Mouse (Mus musculus) MEL (cell line): ENCODE data around the gene Eif3b.

Experiments used
- BHLHE40 ChIP-seq: IDR thresholded peaks from 2 replicates; pipeline ENCODE4 v1.6.1; 2012; ENCODE audit warnings: low read depth, mild to moderate bottlenecking, inconsistent platforms, low read length, improper control_type of control experiment, borderline replicate concordance
- E2F4 ChIP-seq: IDR thresholded peaks from 2 replicates; pipeline ENCODE4 v1.6.1; 2011; ENCODE audit warnings: low read depth, low read length, improper control_type of control experiment, borderline replicate concordance
- MAFK ChIP-seq: IDR thresholded peaks from 2 replicates; pipeline ENCODE4 v1.6.1; 2011; ENCODE audit warnings: low read depth, mild to moderate bottlenecking, low read length, improper control_type of control experiment, borderline replicate concordance
- ZKSCAN1 ChIP-seq: IDR thresholded peaks from 2 replicates; pipeline ENCODE4 v1.6.1; 2012; ENCODE audit warnings: low read depth, mild to moderate bottlenecking, inconsistent platforms, low read length, improper control_type of control experiment, moderate library complexity

DNA sequence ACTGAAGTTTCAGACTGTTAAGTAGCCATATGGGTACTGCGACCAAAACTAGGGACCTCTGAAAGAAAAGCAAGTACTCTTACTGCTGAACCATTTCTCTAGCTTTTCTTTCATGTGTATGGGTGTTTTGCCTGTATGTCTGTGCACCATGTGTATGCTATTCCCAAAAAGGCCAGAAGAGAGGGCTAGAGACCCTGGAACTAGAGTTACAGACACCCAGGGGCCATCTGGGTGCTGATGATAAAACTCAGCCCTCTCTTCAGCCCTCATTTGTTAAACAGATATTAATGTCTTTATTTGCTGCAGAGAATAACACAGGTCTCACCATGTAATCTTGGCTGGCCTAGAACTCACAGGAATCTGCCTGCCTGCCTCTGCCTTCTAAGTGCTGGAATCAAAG, 34.7 kb upstream of the Eif3b start:
- TF ChIP-seq BHLHE40, result no peak
- no peak for TF ChIP-seq ZKSCAN1
- no peak for TF ChIP-seq E2F4
- TF ChIP-seq MAFK, result no peak
